Mouse (Mus musculus) liver, adult 2 months (tissue): ENCODE measurements around the gene Gp1ba.

ENCODE experiments used
- CTCF ChIP-seq: fragments of 200-500 bp; IDR thresholded peaks from 2 replicates; pipeline ENCODE4 v1.5.1; 2011; ENCODE audit warnings: low read depth, low read length, control low read depth
- POLR2A ChIP-seq: fragments of 200-500 bp; IDR thresholded peaks from 2 replicates; pipeline ENCODE4 v1.6.1; 2011; ENCODE audit warnings: low read length, control low read depth; ENCODE audit not compliant: insufficient read depth; ENCODE audit errors: extremely low read depth

DNA sequence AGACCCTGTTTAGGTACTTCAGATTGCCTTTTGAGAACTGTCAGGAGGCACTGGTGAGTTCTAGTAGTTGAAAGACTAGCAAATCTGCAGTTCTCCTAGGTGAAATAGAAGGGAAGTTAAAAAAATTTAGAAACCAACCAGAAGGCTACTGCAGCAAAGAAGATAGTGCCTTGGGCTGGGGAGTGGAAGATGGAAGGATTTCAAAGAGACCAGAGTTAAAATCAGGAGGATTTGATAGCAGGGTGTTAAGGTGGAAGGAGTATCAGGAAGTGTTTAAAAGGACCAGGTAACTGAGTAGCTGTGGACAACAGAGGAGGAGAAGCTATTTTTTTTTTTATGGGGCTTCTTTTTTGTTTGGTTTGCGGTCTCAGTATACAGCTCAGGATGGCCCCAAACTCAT lies 1.2 kb upstream of the Gp1ba start:
- TF ChIP-seq POLR2A (no peak), CTCF (no peak)
